Mouse (Mus musculus): ENCODE data around the gene Phf24.

Phf24 gene

DNA sequence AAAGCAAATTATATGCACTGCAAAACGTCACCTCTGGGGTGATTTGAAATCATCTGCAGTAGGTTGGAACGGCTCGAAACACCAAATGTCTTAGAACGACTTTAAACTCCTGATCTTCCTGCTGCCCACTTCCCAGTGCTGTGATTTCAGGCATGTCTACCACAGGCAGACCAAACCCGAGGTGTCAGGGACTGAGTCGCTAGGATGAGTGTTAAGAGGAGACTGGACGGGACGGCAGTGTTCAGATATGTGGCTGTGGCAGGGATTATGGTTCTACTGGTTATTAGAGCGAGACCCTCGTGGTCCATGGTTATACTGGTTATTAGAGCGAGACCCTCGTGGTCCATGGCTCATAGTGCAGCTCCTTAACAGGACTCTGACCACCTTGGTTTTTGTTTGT lies 1.1 kb upstream of the Phf24 start:
- DNase-seq: no peak

DNA sequence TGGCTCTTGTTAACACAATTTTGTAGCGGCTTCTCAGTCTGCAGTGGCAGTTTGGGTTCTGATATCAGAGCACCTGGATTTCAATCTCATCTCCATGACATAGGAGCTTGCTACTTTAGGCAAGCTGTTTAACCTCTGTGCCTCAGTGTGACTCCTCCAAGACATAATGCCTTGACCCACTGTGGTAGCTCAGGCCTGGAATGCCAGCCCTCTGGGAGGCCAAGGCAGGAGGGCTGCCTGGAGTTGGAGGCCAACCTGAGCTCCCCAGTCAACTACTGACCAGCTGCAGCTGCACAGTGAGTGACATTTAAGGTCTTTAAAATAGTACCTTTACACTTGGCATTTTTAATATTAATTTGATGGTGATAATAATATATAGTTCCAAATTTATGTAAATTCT lies 494 bp upstream of the Phf24 start:
- no peak for DNase-seq

DNA sequence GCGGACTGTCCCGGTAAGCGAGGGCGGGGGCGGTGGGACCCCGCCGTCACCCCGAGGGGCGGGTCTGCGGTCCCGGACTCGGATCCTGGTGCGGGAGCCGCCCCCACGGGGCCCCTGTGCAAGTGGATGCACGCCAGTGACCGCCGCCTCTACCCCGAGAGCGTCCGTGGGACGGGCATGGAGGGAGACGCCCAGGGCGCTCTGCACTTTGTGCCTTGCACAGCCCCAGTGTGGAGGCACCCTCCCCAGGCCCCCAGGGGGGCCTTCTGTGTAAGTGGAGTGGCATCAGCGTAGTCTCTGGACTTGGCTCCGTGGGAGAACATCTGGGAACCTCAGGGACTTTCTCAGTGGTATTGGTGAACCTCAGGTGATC lies 928 bp downstream of the Phf24 start:
- peak; percentile 27 to 44 for DNase-seq

DNA sequence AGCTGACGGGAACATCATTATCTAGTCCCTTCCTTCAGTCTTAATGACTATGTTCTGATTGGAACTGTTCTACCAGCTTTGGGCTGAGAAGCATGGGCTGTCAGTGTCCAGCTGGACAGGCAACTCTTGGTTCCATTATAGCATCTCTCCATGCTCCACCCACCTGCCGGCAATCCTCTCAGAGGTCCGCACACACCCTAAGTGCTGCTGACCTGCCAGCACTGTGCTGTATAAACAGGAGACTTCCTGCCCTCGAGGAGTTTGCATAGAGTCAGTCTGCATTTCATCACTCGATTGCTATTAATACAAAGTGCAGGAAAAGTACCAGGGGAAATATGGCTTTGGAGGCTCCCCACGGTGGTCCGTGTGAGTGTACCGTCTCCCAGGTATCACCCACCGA lies 4.3 kb downstream of the Phf24 start:
- DNase-seq: no peak

DNA sequence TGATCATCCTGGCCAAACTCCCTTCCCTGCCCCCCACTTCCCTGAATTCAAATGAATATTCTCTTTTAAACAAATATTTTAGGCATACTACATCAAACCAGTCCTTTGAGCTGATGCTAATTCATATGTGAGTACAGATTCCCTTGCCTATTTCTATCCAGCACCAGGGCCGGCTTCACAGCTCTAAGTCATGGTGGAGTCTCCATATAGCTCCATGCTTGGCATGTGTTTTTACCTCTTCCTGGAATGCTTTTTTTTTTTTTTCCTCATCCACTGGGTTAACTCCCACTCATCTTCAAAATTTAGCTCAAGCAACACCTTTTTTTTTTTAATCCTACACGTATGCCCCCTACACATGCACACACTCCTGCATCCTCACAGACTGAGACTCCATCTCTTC lies 5.1 kb downstream of the Phf24 start:
- DNase-seq: no peak

DNA sequence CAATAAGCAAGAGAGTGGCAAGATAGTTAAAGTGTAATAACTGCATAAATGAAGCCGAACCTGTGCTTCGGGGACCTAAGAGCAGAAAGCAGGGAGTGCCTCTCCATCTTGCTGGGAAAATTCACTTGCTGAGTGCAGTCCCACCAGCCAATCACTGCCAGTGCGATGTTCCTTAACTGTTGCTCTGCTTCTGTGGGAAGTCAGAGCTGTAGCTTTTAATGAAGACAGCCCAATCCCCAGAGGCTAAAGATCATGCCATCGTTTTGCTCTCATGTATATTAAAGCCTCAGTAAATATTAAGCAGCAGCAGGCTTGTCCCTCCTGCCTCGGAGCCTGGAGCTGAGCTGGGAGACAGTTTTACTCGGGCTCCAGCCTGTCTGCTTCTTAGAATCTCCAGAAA lies 5.6 kb downstream of the Phf24 start:
- no peak for DNase-seq

DNA sequence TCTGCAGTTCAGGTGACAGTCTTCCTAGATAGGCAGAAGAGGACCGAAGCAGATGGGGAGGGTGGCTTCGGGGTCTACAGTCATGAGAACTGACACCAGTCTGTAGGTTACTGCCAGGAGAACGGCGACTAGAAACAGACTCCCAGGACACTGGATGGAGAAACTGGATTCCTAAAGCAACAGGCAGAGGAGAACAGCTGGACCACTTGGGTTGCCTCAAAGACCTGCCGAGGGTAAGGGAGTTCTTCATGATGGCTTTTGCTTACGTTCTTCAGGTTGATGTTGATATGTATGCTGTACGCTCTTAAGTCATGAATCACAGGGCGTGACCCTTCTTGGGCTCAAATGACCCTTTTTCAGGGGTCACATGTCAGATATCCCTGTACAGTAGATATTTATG lies 6.0 kb downstream of the Phf24 start:
- DNase-seq: no peak

DNA sequence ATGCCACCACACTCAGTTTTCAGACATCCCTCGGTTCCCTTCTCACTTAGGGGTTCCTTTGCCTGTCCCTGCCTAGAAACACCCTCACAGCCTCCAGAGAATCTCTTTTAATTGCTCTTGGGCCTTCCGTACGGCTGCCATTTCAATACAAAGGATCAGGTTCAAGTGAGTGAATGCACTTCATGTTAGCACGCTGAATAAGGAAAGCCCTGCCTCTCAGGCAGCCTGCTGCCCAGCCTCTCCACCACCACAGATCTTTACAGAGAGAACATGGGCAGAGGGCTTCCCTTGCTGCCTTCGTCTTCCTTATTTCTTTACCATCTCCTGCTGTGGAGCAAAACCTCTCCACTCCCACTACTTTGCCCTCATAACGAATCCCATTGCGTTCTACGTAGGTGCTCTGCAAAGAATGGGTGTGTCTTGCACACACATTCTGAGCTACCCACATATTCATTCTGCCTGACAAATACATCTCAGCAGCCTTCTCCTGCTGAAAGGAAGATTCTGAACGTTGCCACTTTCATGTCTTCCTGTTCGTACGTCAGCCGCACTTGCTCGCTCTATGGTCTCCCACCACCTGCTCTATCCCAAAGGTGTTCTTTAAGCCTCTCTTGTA lies 7.7 kb downstream of the Phf24 start:
- DNase-seq: no peak

DNA sequence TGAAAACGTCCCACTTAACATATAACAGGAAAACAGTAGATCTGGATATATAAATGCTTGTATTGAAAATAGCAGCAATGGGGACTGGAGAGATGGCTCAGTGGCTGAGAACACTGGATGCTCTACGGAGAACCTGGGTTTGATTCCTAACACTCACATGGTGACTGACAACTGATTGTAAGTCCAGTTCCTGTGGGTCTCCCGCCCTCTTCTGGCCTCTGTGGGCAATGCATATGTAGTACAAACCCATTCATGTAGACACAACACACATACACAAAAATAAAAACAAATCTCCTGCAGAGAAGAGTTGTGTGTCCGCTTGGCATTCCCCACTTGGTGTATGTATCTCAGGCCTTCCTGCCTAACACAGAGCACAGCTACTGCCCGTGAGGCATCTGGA lies 11.7 kb downstream of the Phf24 start:
- no peak for DNase-seq

DNA sequence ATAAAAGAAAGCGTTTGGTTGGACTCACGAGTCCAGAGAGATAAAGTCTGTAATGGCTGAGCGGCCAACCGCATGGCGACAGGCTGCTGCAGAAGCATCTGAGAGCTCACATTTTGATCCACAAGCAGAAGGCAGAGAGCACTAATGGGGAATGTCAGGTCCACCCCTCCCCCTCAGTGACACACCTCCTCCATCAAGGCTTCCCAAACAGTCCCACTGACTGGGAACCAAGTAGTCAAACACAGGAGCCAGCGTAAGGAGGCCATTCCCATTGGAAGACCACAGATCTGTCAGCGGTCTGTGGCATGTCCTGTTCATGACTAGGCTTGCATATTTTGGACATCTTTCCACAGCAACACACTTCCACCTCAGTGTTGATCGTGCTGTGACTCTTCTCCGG lies 12.5 kb downstream of the Phf24 start:
- DNase-seq: no peak

DNA sequence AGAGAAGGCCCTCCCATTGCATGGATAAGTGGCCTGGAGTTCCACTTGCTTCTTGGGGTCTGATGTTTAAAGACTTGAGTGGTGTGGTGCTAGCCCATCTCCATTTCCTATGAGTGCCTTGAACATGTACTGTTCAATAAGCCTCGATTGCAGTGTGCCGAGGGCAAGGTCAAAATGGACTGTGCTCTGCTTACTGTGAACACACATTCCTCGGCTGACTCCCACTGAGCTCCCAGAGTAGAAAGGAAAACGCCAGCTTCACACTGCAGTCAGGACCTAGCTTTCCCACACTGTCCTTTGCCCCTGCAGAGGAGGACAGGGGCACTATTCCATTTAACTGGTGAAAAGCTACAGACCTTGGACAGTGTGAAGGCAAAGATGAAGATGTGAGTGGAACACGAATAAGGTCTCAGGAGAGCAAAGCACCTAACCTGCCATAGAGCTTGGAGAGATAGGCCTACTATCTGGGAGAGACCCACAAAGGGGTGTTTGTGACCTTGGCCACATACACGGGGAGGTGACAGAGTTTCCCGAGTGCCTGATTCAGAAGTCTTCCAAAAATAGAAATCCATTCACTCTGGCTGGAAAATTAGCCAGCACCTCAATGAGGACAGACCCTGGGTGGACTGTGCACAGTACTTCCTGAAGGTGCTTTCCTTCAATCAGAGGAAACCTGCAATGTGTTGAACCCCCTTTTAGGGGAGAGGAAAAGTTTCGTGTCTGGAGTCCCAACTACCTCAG lies 15.9 kb downstream of the Phf24 start:
- no peak for DNase-seq

DNA sequence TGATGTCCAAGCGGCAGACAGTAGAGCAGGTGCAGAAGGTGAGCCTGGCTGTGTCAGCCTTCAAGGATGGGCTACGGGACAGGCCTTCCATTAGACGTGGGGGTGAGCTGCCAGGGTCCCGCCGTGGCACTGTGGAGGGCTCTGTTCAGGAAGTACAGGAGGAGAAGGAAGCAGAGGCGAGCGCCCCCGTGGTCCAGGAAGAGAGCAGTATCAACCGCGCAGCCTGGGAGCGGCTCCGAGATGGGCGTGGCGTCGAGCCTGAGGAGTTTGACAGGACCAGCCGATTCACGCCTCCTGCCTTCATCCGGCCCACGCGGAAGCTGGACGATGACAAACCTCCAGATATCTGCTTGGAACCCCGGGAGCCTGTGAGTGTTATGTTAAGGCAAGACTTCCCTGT lies 17.2 kb downstream of the Phf24 start:
- DNase-seq: peak; percentile 77 to 86

DNA sequence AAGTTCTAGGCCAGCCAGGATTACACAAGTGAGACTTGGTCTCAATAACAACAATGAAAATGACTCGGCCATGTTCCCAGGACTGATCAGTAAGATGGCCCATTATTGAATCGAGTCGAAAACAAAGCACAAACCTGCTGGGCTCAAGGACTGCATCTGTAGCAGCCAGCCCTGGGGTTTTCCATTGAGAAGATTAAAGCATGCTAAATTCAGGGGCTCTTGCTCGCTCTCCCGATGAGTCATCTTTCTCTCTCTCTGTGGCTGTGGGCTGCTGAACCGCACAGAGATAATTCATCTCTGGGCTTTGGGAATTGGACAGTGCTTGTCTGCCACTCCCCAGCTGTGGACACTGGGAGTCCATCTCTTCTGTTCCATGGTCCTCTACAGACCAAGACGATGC lies 24.9 kb downstream of the Phf24 start:
- DNase-seq: no peak

DNA sequence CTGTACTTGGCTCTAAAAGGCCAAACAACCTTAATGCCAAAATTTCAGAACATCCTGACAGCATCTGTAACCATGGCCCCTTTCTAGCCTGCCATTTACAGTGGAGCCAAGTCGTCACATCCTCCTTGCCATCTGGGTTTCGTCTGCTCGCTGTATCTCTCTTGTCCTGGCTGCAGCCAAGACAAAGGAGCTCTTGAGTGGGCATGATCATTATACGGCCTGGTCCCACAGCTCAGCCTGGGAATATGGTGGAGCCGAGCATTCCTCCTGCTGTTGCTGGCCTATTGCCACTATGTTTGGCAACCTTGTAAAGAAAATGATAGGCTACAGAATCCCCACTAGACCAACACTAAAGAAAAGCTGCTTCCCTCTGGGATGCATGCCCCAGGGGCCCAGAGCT lies 26.9 kb downstream of the Phf24 start:
- DNase-seq: no peak

DNA sequence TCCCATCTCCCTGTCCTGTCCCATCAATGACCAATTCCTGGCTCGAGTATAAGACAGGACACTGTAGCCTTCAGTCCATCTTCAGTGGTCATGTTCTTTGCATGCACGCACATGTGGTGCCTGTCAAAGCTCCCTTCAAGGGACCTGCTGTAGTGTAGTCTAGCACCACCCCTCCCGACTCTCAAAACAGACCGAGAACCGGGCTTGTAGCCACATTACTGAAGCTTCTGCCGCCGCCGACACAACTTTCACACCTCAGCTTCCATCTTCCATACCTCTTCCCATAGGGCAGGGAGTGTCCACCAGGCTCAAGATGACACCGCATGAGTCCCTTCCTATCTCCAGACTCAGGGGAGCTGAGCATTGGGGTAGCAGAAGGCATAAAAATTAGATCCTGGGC lies 27.7 kb downstream of the Phf24 start:
- DNase-seq: no peak

DNA sequence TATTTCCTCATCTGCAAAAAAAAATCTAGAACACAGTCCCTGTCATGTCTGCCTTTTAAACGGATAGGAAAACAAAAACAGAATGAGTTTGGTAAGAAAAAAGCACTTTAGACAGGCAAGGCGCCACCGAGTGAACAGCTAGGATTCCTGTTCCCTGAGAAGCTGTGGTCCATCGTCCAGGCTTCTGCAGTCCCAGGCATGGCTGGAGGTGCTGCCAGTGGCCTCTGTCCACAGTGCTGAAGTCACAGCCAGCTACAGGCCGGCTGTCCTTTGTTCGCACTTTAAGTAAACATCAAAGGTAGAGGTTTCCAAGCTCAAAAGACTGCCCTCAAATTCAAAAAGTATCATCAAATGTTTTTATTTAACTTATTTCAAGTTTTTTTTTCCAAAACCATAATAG lies 28.6 kb downstream of the Phf24 start:
- peak; percentile 78 to 84 for DNase-seq

DNA sequence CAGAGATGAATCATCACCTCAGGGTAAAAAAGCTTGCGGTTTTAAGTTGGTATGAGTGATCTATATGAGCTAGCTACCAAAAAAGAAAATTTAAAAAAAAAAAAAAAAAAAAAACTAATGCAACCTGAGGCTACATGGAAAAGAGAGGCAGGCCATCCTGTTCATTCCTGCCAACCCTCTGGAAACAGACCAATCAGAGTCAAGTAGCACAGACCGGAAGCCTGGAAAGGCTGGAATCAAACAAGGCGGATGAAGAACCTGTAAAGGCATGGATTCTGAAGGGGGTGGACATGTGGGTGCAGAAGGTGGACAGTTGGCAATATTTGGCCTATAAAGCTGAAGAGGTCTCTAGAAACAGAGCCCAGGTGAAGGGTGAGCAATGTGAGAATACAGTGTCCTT lies 29.0 kb downstream of the Phf24 start:
- DNase-seq: no peak

DNA sequence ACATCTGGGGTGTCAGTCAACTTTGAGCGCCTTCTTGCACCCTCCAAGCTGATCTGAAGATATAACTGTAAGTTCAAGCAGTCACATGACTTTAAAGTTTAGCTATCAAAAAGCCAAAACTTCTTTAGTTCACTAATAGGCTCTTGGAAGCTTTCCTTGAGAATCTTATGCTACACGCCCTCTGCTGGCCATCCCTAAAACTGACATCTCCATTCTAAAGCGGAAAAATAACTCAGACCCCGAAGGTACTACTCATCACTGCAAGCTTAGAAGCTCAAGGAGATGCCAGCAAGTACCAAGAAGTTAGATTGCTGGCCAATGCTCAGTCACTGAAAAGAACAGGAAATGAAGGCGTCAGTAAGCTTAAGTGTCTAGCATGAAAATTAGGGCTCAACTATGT lies 29.5 kb downstream of the Phf24 start:
- DNase-seq: peak; percentile 77 to 79

DNA sequence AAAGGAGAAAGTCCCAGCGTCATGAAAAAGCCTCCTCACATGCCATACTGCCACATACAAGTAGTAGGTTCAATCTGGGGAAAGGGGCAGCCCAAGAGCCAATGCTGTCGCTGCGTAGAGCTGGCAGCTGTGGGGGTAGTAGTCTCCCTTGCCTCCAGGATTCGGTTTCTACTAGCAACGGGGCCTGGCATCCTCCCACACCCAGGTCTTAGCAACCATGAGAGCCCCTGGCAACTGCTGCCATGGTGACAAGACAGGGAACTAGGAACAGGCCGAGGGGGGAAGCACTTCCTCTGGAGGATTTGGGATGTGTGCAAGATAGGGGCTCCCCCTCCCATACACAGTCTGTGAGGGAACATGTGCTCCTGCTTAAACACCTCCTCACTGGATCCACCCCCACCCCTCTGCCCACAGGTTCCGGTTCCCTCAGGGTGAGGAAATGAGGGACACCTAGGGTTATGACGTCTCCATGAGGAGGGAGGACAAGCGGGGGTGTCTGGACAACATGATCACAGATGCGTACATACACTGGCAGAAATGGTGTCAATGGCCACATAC lies 30.4 kb downstream of the Phf24 start:
- no peak for DNase-seq

DNA sequence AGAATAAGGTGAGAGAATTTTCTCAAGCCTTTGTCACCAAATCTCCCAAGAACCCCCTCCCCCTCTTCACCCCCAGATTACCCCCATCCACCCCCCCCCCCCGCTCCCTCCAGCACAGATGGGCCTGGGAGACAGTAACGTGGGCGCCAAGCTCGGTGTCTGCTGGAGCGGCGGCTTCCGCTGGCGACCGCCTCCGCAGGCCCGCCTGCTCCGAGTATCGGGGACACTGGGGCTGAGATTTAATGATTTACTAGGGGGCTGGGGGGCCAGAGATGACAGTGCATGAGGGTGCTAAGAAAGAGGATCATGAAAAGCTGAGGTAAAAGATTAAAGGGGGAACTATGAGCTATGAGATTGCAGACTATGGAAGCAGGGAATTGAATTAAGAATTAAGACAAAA lies 32.1 kb downstream of the Phf24 start:
- DNase-seq: no peak

DNA sequence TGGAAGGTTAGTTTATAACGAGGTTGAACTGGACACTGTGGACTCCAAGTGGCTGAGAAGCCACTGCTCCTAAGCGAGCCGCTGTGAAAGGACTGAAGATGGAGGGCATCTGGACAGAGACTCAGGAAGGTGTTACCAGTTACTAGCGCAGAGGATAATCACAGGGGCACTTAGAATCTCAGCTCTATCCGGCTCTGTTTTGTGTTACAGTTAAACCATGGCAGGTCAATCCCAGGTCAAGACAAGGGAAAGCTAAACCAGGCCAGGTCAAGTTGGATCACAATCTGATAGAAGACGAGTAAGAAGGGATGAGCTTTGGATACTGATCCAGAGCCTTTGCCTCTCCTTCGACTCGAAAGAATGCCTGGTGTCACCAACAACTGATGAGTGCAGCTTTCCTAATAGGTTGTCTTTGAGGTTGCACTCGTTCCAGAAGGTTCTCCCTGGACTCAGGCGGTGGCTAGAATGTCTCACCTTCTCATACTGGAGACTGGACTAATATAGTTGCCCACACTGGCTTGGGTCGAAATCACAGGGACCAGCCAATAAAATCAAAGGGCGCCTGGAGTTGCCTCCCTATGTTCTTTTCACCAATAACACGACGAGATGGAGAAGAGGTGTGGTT lies 32.7 kb downstream of the Phf24 start:
- DNase-seq: no peak

DNA sequence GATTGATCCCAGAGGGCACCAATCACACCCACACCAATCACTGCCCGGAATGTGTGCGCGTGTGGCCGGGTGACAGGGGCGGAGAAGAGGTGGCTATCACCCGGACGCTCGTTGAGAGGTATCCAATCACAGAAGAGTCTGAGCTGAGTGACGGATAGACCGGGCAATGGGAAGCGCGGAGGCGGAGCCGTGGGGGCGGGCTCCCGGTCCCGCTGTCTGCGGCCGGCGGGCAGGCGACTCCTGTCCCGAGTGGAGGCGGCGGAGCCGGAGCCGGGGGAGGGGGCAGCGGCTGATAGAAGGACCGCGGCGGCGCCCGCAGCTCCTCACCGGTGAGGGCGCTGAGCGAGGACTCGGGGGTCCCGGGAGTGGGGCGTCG lies 33.2 kb downstream of the Phf24 start, which contains the start of gene Dnajb5:
TSS of gene Dnajb5 (plus strand) at position 139 of the 376 bp plus-strand sequence.
- DNase-seq: peak; percentile 97

DNA sequence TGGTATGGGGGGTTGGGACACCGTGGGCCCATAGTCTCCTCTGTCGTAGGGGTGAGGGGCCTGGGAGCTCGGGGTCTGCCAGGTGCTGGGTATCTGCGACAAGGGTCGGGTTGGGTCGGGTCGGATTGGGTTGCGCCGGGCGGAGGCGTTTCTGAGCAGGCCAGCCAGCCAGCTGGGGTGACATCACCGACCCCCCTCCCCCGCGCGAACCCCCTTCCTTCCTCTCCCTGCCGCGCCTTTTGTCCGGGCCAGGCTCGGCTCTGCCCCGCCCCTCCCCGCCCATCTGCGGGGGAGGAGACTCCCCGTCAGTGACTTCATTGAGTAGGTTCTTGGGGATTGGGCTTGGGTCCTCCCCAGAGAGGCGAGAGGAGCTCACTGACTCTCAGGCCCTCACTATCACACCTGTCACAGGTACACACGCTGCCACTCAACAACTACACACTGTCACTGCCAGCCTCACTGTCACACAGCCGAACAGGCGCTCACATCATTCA lies 33.7 kb downstream of the Phf24 start:
- DNase-seq: peak; percentile 90 to 95
